Mouse (Mus musculus) embryonic fibroblast, embryonic 13.5 days (primary cell): Measurements from ENCODE around the gene Peli1.

ENCODE experiments used
- CTCF ChIP-seq: IDR thresholded peaks from 2 replicates; pipeline ENCODE4 v1.5.1; 2011; ENCODE audit warnings: mild to moderate bottlenecking, control low read depth, low read length, moderate library complexity, borderline replicate concordance; ENCODE audit not compliant: insufficient read depth
- POLR2A ChIP-seq: IDR thresholded peaks from 2 replicates; pipeline ENCODE4 v1.6.1; 2011; ENCODE audit warnings: low read depth, mild to moderate bottlenecking, control low read depth, low read length, moderate library complexity

DNA sequence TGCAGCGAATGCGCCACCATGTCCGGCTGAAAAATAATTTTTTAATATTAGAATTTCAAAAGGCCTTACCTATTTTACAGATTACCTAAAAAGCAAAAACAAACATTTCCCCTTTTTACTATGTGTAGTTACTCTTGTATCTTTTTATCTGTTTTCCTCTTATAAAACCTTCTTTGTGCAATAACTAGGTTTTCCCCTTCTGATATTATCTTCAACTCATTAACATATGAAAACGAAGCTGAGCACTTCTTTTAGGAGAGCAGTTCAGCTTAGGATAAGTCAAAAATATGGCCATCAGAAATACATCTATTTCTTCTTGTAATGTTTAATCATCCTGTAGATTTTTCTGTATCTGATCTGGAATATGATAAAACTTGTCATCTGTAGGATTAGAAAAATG lies 50.7 kb downstream of the Peli1 start:
- no peak for TF ChIP-seq CTCF
- no peak for TF ChIP-seq POLR2A
